Mouse (Mus musculus): ENCODE data around the gene Ptgdr. TPM values are rescaled to one million over a fixed set of nuclear protein-coding genes. Genes with fewer than 3 reads are reported as not detected.
"Not testable (repeated sequence)": the region's sequence is repeated elsewhere in the genome, so short reads cannot be mapped to it uniquely, and the experiment has no call there.

The Ptgdr gene
- total and polyA plus RNA-seq, 3 experiments = 0.02 TPM; not detected in 2

GRCm38 (mm10) chr14:44813152-44813551 lies 46.0 kb downstream of the Ptgdr start:
- not testable (repeated sequence) for DNase-seq

Other genes with a start within 250 kb of the Ptgdr start
- not detected for gene Gm5624, start 231.4 kb downstream of the Ptgdr start, total RNA-seq (2021)
- gene Gm5624, start 231.4 kb downstream of the Ptgdr start, polyA plus RNA-seq (2012; rRNA removed) = not detected in 2 replicates
- gene Gm8257, start 152.9 kb downstream of the Ptgdr start, total RNA-seq (2021) = not detected
- gene Gm8257, start 152.9 kb downstream of the Ptgdr start, polyA plus RNA-seq (2012; rRNA removed) = not detected in 2 replicates
- not detected for gene Gm8267, start 109.0 kb downstream of the Ptgdr start, total RNA-seq (2021)
- not detected in 2 replicates for gene Gm8267, start 109.0 kb downstream of the Ptgdr start, polyA plus RNA-seq (2012; rRNA removed)
- gene Ptger2, start 128.8 kb upstream of the Ptgdr start, total RNA-seq (2021) = under 1 TPM; 0.69 TPM
- 0.97 and 1.1 TPM in 2 replicates for gene Ptger2, start 128.8 kb upstream of the Ptgdr start, polyA plus RNA-seq (2012; rRNA removed)

Measured in adrenal gland, adult 2 months (tissue).